Mouse (Mus musculus): ENCODE measurements around the gene Dnaaf2. TPM values are rescaled to one million over a fixed set of nuclear protein-coding genes. Genes with fewer than 3 reads are reported as not detected.
"Not testable (repeated sequence)": the region's sequence is repeated elsewhere in the genome, so short reads cannot be mapped to it uniquely, and the experiment has no call there.

The Dnaaf2 gene
- polyA plus RNA-seq, 1 experiment = not detected

DNA sequence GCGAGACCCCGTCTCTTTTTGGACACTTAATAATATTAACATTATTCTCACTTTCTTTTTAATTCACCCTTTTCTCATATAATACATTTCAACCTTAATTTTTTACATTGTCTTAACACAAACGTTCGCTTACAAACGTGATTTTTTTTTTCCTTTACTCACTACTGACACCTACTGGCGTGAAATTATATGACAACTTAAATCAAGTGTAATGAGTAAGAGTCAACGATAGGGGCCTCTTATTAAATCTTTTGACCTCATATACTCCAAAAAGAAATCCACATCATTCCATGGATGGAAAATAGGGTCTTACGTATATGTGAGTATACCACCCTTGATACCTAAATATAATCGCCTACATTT is 38.7 kb downstream of the Dnaaf2 start:
- Histone ChIP-seq H3K27ac (ENCODE audit: insufficient read depth, low read depth, low read length) (no peak overlapping the region), H3K4me1 (ENCODE audit: control insufficient read depth, insufficient read depth, low read length) (no peaks in the 10 kb centered on the region; the same call in 1 of the 2 replicates), H3K4me3 (ENCODE audit: insufficient read depth, low read depth, low read length) (no peak overlapping the region)
- TF ChIP-seq POLR2A (IDR thresholded peaks at IDR 0.05; ENCODE audit: insufficient read depth, low read depth, low read length) (no peak), CTCF (IDR thresholded peaks at IDR 0.05; ENCODE audit: insufficient read depth, low read depth, low read length) (no peak)
- WGBS = 3% methylated on average over 9 of the region's 9 CpGs

DNA sequence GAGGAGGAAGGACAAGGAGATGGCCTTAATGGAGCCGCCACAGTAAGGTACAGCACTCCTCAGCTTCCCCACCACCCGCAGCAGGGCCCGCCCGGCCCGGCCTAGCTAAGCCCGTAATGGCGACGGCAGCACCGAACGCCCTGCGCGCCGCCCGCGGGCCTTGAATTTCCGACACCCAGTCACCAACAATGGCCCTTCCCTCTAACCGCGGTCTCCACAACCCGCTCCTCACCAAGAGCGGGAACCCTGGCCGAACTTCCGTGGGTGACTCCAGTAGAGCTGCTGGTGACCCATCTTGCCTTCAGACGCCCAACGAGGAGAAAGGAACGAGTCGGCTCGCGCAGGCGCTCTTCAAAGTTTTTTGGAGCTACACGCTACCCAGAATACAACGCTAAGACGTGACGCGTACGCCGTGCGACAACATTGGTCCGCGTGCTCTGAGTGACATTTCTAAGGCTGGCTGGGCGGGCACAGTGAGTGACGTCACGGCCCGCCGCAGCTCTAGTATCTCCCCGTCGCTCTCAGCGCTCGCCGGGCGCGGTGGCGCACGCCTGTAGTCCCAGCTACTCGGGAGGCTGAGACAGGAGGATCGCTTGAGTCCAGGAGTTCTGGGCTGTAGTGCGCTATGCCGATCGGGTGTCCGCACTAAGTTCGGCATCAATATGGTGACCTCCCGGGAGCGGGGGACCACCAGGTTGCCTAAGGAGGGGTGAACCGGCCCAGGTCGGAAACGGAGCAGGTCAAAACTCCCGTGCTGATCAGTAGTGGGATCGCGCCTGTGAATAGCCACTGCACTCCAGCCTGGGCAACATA is 39.3 kb downstream of the Dnaaf2 start, which contains the start of gene Rps29:
Gene Rps29 (minus strand): TSS at position 422 of the 813 bp plus-strand sequence.
- Histone ChIP-seq H3K27ac (ENCODE audit: insufficient read depth, low read depth, low read length) (peak within 1 kb of the TSS; percentile 66), H3K4me3 (ENCODE audit: insufficient read depth, low read depth, low read length) (peak within 1 kb of the TSS; percentile 88)
- TF ChIP-seq POLR2A (IDR thresholded peaks at IDR 0.05; ENCODE audit: insufficient read depth, low read depth, low read length) = peak; percentile 73
- not testable (repeated sequence) for H3K4me1 ChIP-seq (ENCODE audit: control insufficient read depth, insufficient read depth, low read length)
- WGBS = under 1% methylated on average over 58 of the region's 68 CpGs

DNA sequence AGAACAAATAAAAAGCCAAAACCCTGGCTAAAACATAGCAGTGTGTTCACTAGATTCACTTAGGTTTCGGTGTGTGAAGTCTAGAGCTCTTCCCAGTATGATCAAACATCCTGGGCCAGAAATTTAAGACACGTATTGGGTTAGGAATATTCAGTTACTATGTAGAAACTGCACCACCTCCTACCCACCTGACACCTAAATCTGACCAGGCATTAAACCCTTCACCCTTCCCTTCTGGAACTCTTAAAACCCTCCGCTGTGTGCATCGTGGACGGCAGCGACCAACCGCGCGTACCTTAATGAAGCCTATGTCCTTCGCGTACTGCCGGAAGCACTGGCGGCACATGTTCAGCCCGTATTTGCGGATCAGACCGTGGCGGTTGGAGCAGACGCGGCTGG is 39.9 kb downstream of the Dnaaf2 start:
- Histone ChIP-seq H3K27ac (ENCODE audit: insufficient read depth, low read depth, low read length) (peak overlapping the region; percentile 66), H3K4me1 (ENCODE audit: control insufficient read depth, insufficient read depth, low read length) (no peaks in the 10 kb centered on the region; the same call in 1 of the 2 replicates), H3K4me3 (ENCODE audit: insufficient read depth, low read depth, low read length) (peak overlapping the region; percentile 88)
- WGBS = under 1% methylated on average over 19 of the region's 19 CpGs
- no peak for TF ChIP-seq CTCF (IDR thresholded peaks at IDR 0.05; ENCODE audit: insufficient read depth, low read depth, low read length)
- TF ChIP-seq POLR2A (IDR thresholded peaks at IDR 0.05; ENCODE audit: insufficient read depth, low read depth, low read length) = no peak

DNA sequence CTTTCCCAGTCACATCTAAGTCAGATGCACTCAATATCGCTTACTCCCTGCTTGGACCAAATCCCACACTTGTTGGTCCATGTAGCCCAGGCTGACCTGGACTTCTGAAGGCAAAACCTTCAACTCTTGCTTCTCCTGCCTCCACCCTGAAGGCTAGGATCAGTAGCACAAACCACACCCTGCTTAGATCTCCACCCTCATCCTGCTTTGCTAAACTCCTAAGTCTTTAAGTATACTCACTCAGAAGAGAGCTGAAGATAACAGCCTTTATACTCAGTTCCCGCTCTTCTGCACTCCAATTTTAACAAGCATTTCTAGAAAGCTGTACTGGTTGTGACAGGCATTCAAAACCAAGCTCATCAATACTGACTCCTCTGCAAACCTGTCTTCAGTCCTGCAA is 41.1 kb downstream of the Dnaaf2 start:
- no peak for TF ChIP-seq POLR2A (IDR thresholded peaks at IDR 0.05; ENCODE audit: insufficient read depth, low read depth, low read length)
- no peak for TF ChIP-seq CTCF (IDR thresholded peaks at IDR 0.05; ENCODE audit: insufficient read depth, low read depth, low read length)
- Histone ChIP-seq H3K4me3 (ENCODE audit: insufficient read depth, low read depth, low read length) (no peak overlapping the region), H3K4me1 (ENCODE audit: control insufficient read depth, insufficient read depth, low read length) (no peaks in the 10 kb centered on the region; the same call in 1 of the 2 replicates), H3K27ac (ENCODE audit: insufficient read depth, low read depth, low read length) (no peak overlapping the region)
- WGBS = 99% methylated on average over 2 of the region's 2 CpGs

DNA sequence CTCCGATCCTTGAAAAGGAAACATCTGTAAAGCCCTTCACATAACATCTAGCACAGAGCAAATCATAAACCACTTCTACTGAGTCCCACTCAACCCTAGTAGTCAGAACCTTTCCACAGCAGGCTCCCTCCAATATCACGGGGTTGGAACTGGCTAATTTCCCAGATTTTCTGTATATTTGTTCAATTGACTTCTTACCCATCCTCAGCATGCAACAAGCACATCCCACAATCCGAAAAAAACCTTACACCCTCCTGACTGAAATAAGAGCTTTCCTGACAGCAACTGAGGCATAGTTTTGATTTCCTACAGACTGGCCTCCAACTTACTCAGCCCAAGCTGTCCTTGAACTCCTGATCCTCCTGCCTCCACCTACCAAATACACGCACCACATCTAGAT is 41.8 kb downstream of the Dnaaf2 start:
- no peaks in the 10 kb centered on the region; the same call in 1 of the 2 replicates for H3K4me1 ChIP-seq (ENCODE audit: control insufficient read depth, insufficient read depth, low read length)
- WGBS = 71% methylated on average over 4 of the region's 4 CpGs
- no peak overlapping the region for H3K27ac ChIP-seq (ENCODE audit: insufficient read depth, low read depth, low read length)
- no peak for TF ChIP-seq POLR2A (IDR thresholded peaks at IDR 0.05; ENCODE audit: insufficient read depth, low read depth, low read length)
- TF ChIP-seq CTCF (IDR thresholded peaks at IDR 0.05; ENCODE audit: insufficient read depth, low read depth, low read length) = no peak
- H3K4me3 ChIP-seq (ENCODE audit: insufficient read depth, low read depth, low read length) = no peak overlapping the region

DNA sequence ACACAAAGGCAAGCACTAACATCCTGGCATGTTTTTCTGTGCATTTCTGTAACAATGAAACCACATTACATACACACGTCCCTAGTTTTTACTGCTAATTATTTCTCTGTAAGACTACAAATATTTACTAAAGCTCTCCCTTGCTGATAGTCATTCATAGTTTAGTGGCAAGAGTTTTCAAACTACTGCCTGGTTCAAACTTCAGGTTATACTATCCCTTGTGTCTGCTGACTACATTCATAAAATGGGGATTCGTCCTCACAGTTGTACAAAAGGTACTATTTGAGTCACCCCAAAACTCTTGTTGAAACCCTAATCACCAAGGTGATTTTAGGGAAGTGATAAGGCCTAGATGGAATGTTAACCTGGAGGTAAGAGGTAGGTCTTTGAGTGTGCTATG is 42.3 kb downstream of the Dnaaf2 start:
- Histone ChIP-seq H3K4me3 (ENCODE audit: insufficient read depth, low read depth, low read length) (no peak overlapping the region), H3K4me1 (ENCODE audit: control insufficient read depth, insufficient read depth, low read length) (no peaks in the 10 kb centered on the region; the same call in 1 of the 2 replicates), H3K27ac (ENCODE audit: insufficient read depth, low read depth, low read length) (no peak overlapping the region)
- 73% methylated on average over 2 of the region's 2 CpGs for WGBS
- no peak for TF ChIP-seq CTCF (IDR thresholded peaks at IDR 0.05; ENCODE audit: insufficient read depth, low read depth, low read length)
- TF ChIP-seq POLR2A (IDR thresholded peaks at IDR 0.05; ENCODE audit: insufficient read depth, low read depth, low read length) = no peak

DNA sequence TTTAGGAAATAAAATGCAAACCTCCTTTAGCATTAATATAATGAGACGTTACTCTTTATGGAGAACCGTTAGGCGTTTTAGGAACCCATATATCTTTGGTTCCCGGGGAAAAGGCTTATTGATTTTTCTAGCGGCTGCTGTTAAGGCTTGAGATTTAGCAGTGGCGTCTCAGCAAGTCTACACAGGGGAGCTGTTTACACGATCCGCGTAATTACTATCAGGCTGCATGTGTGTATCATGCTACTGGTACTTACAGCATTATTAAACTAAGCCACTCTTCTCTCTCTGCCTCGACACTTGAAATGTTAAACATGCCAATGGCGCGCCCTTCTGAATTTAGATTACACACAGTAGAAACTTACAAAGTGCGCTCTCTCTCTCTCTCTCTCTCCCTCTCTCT is 48.2 kb downstream of the Dnaaf2 start:
- TF ChIP-seq POLR2A (IDR thresholded peaks at IDR 0.05; ENCODE audit: insufficient read depth, low read depth, low read length) (no peak), CTCF (IDR thresholded peaks at IDR 0.05; ENCODE audit: insufficient read depth, low read depth, low read length) (no peak)
- H3K4me3 ChIP-seq (ENCODE audit: insufficient read depth, low read depth, low read length) = no peak overlapping the region
- 71% methylated on average over 13 of the region's 13 CpGs for WGBS

DNA sequence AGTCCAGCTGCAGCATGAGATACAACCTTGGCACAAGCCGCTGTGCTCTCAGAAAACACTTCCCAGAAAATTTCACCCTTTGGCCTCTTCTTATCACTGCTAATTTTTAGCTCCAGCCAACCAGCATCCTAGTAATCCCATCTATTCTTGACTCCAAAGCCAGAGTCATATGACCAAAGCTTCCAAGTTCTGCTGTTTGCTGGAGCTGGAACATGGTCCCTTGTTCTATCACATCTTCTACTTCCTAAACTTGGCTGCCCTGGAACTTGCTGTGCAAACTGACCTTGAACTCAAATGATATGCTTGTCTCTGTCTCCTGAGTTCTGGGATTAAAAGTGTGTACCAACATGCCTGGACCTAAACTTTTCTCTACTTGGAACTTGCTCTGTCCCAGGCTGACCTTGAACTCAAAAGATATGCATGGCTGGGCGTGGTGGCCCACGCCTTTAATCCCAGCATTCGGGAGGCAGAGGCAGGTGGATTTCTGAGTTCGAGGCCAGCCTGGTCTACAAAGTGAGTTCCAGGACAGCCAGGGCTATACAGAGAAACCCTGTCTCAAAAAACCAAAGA is 51.0 kb downstream of the Dnaaf2 start:
- TF ChIP-seq CTCF (IDR thresholded peaks at IDR 0.05; ENCODE audit: insufficient read depth, low read depth, low read length) (no peak), POLR2A (IDR thresholded peaks at IDR 0.05; ENCODE audit: insufficient read depth, low read depth, low read length) (no peak)
- Histone ChIP-seq H3K4me3 (ENCODE audit: insufficient read depth, low read depth, low read length) (no peak overlapping the region), H3K4me1 (ENCODE audit: control insufficient read depth, insufficient read depth, low read length) (no peaks in the 10 kb centered on the region), H3K27ac (ENCODE audit: insufficient read depth, low read depth, low read length) (no peak overlapping the region)
- WGBS = 95% methylated on average over 5 of the region's 5 CpGs

More for the DNA sequence above, 48.2 kb downstream of the Dnaaf2 start:
- no peak overlapping the region for H3K27ac ChIP-seq (ENCODE audit: insufficient read depth, low read depth, low read length)
- H3K4me1 ChIP-seq (ENCODE audit: control insufficient read depth, insufficient read depth, low read length) = no peaks in the 10 kb centered on the region

DNA sequence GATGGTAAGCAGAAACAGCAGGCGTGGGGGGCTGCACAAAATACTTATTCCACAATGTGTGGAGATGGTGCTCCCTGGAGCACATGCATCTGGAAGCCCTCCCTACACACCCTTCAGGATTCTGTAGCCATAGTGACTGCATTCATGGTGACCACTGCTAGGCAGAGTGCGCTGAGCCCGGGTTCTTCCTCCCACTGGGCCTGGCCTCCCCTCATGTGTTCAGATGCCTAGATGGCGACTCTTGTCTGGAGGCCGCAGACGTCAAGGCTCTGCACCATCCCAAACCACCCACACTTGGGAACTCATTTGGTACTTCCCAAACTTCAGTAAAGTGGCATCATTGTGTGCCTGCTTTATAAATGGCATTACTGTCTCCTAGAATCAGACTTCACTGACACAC is 54.8 kb downstream of the Dnaaf2 start:
- TF ChIP-seq POLR2A (IDR thresholded peaks at IDR 0.05; ENCODE audit: insufficient read depth, low read depth, low read length) (no peak), CTCF (IDR thresholded peaks at IDR 0.05; ENCODE audit: insufficient read depth, low read depth, low read length) (no peak)
- no peak overlapping the region for H3K27ac ChIP-seq (ENCODE audit: insufficient read depth, low read depth, low read length)
- no peak overlapping the region for H3K4me3 ChIP-seq (ENCODE audit: insufficient read depth, low read depth, low read length)
- H3K4me1 ChIP-seq (ENCODE audit: control insufficient read depth, insufficient read depth, low read length) = no peaks in the 10 kb centered on the region
- 82% methylated on average over 6 of the region's 6 CpGs for WGBS

All from olfactory bulb, adult 2 months (tissue).